Mouse (Mus musculus): ENCODE measurements around the gene Ltbp1.

Ltbp1 gene

DNA sequence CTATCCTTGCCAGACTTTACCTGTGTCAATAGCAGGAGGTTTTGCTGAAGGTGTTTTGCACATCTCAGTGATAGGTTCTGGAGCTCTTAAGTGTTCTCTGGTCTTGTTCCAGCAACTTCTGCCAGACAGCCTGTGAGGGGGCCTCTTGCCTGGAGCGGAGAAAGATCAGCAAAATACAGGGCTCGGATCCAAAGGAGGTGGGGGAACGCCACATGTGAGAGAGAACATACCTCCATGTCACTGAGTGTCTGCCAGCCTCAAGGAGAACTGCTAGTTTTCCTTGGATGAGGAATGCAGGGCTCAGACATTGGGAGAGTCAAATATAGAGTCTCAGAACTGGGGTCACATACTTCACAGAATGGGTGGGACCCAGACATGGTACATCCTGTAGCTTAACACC, 230.4 kb downstream of the Ltbp1 start:
- peak in 1 of 2 experiments; percentile 35 for DNase-seq (ENCODE audit: low spot score in 2 of 2)

DNA sequence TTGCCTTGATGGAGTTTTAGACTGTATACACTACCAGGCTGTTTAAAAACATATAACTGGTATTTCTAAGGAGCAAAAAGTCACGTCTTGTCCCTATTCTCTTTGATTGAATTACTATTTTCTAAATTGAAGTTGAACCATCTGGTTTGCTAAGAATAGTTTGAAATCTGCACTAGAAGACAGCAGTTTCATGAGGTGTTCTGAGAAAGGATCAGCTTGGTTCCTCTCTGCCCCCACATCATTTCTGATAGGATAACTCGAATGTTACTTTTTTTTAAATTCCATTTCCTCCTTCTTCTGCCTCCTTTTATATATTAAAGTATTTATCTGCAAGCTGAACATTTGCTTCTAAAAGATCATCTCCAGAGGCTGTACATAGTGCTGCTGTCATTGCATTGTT, 231.2 kb downstream of the Ltbp1 start:
- no peak for DNase-seq (ENCODE audit: low spot score in 2 of 2)

DNA sequence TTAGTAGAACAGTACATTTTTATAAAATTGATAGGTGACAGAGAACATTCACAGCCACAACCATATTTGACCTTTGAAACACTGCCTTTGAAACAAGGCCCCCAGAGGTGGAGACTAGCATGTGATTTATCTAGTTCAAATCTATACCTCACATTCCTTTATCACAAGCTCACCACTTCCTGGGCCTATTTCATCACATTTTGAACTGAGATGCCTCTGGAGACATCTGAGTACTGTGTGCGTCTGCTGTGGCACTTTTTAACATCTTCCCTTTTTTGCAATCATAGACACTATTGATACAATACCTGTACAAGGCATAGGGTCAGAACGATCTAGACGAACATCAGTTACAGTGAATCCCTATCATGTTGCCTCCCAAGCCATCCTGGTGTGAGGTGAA, 232.1 kb downstream of the Ltbp1 start:
- DNase-seq (ENCODE audit: low spot score in 2 of 2) = no peak

DNA sequence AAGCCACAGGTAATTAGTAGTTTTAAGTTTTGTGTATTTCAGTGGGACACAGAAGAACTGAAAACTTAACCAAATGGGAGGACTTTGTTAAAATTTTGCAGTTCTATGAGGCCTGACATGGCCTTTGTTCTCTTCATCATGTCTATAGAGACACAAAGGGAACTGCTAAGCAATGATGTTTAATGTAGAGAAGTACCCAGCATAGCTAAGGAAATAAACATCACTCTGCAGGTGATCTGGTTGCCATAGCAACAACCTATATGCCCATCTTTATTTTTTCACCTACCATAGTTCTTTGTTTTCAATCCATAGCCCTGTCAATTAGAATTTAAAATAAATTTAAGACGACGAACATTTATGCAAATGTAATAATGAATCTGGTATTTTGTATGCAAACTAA, 233.3 kb downstream of the Ltbp1 start:
- no peak for DNase-seq (ENCODE audit: low spot score in 2 of 2)

DNA sequence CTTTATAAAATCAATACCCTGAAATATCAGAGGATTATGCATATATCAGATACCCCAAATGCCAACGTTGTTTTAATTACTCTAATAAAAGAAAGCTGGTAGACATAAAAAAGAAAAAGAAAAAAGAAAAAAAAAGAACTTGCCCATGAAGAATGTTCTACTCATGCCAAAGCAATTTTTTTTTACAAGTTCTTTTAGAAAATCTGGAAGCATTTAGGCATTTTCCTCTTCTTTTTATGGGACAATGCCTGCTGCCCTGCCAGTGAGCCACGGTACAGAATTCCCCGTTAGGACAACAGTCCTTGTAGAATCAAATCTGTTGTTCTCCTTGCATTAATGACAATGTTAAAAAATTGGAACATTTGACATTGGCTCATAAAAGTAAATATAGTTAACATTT, 234.2 kb downstream of the Ltbp1 start:
- DNase-seq (ENCODE audit: low spot score in 2 of 2) = no peak

DNA sequence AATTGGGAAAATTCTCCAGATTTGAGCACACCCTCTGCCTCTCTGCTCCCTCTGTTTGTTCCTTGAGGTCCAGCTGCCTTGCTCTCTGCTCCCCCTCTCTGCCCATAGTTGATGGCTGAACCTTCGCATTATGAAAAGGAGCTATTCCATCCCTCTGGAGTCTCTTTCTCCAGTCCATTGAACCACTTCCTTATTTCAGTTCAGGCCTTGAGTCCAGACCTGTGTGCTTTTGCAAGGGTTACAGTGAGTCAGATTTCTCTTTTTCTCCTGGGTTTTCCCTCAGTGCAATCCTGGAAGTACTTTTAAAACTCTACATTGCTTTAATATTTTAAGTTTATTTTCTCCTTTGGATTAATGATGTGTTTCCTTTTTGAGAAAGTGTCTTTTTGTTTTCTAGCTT, 236.7 kb downstream of the Ltbp1 start:
- no peak for DNase-seq (ENCODE audit: low spot score in 2 of 2)

DNA sequence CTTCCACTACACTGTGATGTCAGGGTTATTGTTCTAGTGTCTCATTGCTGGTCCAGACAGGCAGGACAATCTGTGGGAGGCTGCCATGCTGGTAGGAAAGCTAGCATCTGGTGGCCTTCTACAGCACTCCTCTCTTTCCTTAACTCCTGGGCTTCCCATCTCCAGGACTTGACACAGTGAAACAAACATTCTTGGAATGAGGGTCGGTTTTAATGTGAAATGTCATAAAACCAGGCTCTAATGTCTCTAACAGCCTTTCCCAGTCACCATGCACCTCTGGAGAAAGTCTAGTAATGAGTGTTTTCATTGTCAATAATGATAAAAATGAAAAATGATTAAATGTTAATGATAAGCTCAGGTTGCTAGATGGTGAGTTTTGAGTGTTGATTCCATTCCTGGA, 237.9 kb downstream of the Ltbp1 start:
- no peak for DNase-seq (ENCODE audit: low spot score in 2 of 2)

DNA sequence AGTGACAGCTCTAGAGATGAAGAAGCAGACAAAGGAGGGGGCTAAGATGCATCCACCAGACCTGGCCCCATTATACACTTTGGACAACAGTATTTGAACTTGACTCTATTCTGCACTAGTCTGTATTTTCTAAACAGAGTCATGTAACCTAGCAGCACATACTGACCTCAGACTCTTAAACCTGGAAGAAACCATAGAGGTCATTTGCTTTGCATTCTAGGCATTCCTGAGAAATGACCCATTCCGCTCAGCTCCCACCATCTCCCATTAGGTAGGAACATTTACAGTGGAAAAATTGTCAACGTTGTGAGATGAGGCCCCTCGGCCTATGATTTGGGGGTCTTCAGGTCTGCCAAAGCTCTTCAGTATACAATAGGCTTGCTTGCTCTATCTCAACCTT, 238.8 kb downstream of the Ltbp1 start:
- DNase-seq (ENCODE audit: low spot score in 2 of 2) = no peak

DNA sequence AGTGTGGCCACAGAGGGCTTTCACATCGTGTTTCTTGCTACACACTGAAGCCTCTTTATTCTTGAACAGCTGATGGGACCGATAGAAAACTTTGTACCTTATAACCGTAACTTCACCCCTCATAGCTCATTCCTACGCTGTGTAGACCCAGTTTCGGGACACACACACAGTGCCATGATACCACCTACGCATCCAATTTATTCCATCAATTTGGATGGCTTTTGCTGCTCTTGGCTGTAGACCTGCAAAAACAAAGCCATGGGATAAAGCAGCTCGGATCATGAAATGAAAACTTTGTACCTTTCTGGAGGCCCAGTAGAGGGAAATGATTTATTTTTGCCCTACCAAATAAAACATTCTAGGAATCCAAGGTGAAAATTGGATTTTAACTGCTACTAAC, 239.7 kb downstream of the Ltbp1 start:
- no peak for DNase-seq (ENCODE audit: low spot score in 2 of 2)

DNA sequence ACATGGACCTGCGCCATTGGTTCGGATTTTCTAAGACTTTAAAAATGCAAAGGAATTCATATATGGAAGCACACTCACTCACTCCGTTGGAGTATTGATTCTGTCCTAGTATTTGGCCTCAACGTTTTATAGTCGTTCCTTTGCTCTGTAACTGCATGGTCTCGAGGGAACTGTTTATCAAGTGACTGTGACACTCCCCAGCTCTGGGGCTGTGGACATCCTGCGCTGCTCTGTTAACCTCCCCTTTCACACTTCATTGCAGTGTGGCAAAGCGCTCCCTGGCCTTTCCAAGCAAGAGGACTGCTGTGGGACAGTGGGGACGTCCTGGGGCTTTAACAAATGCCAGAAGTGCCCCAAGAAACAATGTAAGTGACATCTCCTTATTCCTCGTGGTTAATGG, 243.3 kb downstream of the Ltbp1 start:
- DNase-seq (ENCODE audit: low spot score in 2 of 2) = no peak

DNA sequence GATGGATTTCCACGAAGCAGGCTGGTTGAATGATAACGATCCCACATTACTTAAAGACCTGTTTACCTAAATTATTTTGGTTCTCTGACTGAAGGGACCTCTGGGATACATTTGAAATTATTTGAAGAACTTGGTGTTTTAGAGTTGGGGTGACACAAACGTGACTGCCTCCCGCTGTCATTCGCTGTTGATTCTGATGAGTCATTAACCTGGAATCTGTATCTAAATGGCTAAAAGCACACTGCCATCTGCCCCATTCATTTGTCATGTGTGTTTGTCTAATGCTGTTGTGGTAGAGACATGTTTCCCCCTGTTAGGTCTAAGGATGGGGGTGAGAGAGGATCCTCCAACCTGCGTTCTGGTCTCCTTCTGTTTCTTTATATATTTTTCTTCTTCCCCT, 245.2 kb downstream of the Ltbp1 start:
- no peak for DNase-seq (ENCODE audit: low spot score in 2 of 2)

DNA sequence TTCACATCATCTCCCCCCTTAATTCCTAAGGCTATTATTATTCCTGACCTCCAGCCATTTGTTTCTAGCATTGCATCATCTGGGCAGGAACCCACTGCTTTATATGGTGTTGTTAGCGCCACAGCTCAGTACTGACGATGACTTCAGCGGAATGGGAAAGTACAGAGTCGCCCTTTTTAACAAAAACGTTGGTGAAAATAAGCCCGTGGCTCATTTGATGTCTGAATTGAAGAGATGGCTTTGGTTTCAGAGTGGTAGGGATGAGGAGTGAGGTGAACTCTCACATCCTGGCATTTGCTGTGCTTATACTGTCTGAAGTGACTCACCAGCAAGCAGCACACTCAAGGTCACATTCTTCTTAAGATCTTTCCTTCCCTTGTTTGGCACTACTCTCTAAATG, 245.7 kb downstream of the Ltbp1 start:
- DNase-seq (ENCODE audit: low spot score in 2 of 2) = no peak

DNA sequence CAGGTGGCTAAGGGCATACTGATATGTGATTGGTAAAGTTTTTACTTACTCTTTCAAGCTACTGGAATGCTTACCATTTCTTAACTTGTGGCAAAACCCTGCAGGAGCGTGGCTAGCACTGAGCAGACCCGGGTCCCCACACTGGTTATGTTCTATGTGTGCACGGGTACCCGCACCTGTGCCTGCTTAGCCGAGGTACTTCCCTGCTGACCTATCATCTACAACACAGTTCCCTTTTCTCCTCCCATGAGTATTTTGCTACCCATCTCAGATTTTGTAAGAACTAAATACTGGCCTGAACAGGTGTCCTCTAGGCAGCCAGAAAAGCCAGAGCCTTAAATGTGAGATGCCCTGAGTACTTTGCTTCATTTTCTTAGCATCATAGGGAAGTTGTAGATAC, 247.2 kb downstream of the Ltbp1 start:
- no peak for DNase-seq (ENCODE audit: low spot score in 2 of 2)

DNA sequence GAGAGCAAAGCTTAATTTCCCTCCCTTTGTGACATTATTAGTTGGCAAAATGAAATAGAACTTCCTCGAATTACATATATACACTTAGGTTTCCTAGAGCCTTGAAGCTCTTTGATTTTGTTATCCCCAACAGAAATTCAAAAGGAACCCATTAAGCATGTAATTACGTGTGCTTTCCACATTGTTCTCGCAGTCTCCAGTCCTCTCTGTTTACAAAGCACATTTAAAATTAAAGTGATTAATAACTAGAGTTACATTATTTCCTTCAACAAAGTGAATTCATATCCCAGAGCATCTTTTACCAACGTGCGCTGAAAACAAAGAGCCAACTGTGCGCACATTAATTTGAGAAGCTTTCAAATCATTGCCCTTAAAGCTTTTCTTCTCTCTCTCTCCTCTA, 249.5 kb downstream of the Ltbp1 start:
- no peak for DNase-seq (ENCODE audit: low spot score in 2 of 2)

DNA sequence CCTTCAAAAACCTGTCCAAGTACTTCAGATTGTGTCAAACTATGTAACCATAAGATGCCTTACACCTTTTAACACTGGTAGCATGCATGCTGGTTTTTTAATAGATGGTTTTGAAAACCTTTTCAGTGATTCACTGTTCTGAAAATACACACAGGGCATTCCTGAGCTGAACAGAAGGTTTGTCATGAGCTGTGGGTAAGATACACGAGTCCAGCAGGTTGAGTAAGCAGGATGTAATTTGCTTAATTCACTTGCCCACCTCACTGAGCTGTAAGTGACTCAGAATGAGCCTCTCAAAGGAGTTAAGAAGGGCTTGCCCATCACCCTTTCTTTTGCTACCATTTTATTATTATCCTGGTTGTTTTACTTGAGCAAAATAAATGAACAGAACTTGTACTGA, 250.6 kb downstream of the Ltbp1 start:
- no peak for DNase-seq (ENCODE audit: low spot score in 2 of 2)

DNA sequence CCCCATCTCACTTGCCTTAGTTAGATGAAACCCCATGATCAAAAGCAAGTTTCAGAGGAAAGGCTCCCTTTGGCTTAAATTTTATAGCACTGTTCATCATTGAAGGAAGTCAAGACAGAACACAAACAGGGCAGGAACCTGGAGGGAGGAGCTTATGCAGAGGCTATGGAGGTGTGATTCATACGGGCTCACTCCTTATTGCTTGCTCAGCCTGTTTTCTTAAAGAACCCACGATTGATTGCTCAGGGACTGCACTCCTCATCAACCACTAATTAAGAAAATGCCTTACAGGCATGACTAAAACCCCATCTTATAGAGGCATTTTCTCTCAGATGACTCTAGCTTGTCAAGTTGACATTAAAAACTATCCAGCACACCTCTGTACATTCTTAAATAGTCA, 253.1 kb downstream of the Ltbp1 start:
- DNase-seq (ENCODE audit: low spot score in 2 of 2) = no peak

DNA sequence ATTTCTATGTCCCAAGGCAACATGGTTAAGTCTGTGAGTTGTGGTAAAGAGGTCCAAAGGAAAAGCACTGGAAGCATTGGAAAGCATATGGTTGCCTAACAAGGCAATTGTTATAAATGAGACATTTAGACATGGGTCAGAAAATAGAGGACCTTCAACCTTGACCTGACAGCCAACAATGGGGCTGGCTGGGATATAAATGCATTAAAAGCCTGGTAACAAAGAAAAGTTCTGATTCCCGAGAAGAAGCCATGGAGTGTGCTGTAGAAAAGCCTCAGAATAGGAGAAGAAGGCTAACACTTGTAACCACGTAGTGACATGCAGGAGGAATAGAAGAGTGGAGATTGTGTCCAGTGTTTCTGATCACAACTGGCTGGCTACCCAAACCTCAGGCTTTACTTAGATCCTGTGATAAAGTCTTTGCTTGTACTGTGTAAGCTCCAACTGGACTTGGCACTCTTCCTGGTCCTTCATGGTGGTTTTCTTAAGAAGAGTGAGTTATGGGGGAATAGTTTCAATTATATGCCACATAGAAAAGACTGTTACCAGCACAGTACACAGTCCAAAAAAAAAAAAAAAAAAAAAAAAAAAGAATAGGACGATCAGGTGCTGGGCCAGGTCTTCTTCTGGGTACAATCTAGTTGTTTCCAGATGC, 258.1 kb downstream of the Ltbp1 start:
- DNase-seq (ENCODE audit: low spot score in 2 of 2) = no peak

DNA sequence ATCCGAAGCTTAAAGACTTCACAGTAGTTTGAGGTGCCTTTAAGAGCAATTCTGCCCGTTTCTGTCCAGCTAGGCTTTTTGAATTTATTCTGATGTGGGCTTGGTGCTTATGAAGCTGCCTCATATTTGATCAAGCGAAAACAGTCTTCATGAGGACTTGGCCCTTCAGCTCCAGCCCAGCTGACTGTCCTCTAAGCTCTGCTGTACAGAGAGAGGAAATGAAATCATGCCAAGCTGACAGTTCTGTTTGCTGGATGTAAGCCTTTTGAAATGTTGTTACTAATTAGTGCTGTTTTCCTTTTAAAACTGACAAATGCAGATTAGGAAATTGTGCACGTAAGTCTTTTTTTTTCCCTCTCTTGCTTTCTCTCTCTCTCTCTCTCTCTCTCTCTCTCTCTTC, 263.1 kb downstream of the Ltbp1 start:
- DNase-seq (ENCODE audit: low spot score in 2 of 2) = no peak

DNA sequence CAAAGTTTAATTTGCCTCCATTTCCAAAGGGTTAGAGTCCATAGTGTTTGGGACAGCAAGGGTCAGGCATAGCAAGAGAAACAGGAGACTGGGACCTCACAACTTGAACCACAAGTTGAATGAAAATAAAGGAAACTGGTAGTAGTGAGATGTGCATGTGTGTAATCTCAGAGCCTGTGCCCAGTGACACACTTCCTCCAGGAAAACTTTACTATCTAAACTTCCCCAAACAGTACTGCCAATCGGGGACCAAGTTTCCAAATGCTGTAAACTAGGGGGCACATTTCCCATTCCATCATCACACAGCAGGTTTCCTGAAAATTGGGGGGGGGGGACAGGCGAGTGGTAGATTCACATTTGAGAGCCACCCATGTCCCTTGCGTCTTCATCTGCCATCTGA, 267.1 kb downstream of the Ltbp1 start:
- no peak for DNase-seq (ENCODE audit: low spot score in 2 of 2)

DNA sequence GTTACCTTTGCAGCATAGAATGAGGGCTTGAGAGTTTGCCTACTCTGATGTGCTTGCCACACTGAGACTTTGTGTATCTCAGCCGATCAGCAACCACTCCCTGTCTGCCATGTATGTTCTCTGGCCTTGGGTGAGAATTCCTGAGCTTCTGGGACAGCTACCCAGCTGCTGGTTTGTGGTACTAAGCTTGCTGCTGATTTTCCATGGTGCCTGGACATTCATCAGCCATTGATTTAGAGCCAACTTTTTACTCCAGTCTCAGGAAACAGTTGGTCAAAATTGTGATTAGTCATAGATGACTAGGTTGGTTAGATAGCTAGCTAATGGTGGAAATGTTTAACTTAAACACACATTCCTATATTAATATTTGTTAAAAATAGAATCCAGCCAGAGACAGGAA, 267.9 kb downstream of the Ltbp1 start:
- no peak for DNase-seq (ENCODE audit: low spot score in 2 of 2)

DNA sequence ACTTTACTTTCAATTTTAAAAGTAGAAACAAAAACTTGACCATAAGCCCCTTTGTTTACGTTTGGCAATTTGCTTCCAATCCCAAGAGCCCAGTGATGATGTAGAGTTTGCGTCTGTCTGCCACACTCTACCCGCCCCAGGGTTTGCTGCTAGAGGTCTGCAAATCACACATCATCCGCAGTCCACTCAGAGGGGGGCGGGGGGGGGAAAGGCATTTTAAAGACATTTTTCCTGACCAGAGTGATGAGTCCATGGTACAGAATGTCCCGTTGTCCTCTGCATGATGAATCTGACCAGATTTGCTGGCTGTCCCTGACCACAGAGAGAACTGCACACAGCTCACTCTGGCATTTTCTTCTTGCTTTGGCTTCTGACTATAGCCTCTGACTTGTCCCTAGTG, 269.9 kb downstream of the Ltbp1 start:
- DNase-seq (ENCODE audit: low spot score in 2 of 2) = no peak

DNA sequence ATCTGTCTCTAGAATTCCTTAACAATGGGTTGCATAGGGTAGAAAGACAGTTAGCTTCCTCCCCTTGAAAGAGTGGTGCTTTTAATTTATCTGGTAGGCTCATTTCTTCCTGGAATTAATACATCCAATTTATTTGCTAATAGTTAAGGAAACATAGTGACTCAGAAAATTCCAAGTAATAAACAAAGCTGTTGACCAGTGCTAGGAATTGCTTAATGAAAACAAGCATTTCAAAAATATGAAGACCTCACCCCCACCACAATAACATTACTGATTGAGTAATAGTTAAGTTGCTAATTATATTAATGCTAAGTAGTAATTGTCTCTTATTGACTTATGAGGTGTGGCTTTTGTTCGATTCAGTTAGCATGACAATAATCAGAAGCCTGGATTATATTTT, 272.7 kb downstream of the Ltbp1 start:
- DNase-seq (ENCODE audit: low spot score in 2 of 2) = no peak

DNA sequence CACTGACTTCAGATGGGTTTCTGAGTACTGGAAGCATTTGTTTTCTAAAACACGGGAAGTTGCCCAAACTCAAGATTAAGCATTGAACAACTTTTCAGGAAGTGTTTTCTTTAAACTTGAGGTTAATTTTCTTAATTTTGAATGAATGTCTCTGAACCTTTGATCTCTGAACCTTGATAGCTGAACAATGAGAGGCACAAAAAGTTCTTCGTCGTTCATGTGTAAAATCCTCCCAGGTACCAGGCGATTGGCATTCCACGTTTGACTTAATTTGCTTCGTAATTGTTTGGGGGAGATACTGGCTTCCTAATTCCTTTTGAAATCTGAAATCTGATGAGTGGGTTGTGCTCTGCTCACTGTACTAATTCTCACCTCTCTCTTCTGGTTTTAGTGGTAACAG, 273.2 kb downstream of the Ltbp1 start:
- DNase-seq (ENCODE audit: low spot score in 2 of 2) = no peak

DNA sequence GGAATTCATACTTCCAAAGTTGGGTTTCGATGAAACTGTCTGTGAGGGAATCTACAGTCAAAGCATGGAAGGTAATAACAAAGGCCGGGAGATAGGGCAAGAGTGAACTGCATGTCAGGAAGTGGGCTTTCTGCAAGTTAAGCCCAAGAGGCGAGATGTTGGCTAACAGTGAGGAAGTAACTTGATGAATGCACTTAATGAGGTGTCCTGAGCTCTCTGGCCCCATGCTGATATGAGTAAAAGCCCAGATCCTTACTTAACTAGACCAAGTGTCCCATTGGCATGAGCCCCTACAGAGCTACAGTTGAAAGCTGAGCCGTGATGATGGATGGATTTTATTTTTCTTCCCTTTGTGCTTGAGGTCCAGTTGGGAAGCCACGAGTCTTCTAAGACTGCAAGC, 276.0 kb downstream of the Ltbp1 start:
- no peak for DNase-seq (ENCODE audit: low spot score in 2 of 2)

Data from urinary bladder, postnatal 4 days (tissue).